Mouse (Mus musculus) neural tube, embryonic 14.5 days (tissue): Measurements from ENCODE around the gene Bub1. TPM values are rescaled to one million over a fixed set of nuclear protein-coding genes. Genes with fewer than 3 reads are reported as not detected.

Experiments
- ATAC-seq: fragments of 200-750 bp; cut with Nextera tagmentation; 2 replicates; pipeline ENCODE4 v1.8.0; 2017; ENCODE audit warnings: low read depth, mild to moderate bottlenecking, moderate TSS enrichment, moderate library complexity
- H3K27ac ChIP-seq: fragments of 300-500 bp; sonication (generic); 2 replicates; pipeline ENCODE4 v1.5.1; 2014; ENCODE audit warnings: low read depth, mild to moderate bottlenecking, control low read depth, low read length, moderate library complexity, mixed read lengths
- H3K27me3 ChIP-seq: fragments of 300-500 bp; sonication (generic); 2 replicates; pipeline ENCODE4 v1.6.1; 2014; ENCODE audit warnings: low read length; ENCODE audit not compliant: control insufficient read depth, insufficient read depth
- H3K36me3 ChIP-seq: fragments of 300-500 bp; sonication (generic); 2 replicates; pipeline ENCODE4 v1.6.1; 2014; ENCODE audit warnings: low read length, mixed read lengths; ENCODE audit not compliant: control insufficient read depth, insufficient read depth
- H3K4me1 ChIP-seq: fragments of 300-500 bp; sonication (generic); 2 replicates; pipeline ENCODE4 v1.6.1; 2014; ENCODE audit warnings: low read length; ENCODE audit not compliant: control insufficient read depth, insufficient read depth
- H3K4me2 ChIP-seq: fragments of 300-500 bp; sonication (generic); 2 replicates; pipeline ENCODE4 v1.6.1; 2014; ENCODE audit warnings: mild to moderate bottlenecking, low read depth, low read length, control low read depth
- H3K4me3 ChIP-seq: fragments of 300-500 bp; sonication (generic); 2 replicates; pipeline ENCODE4 v1.5.1; 2014; ENCODE audit warnings: low read depth, low read length, control low read depth, mixed read lengths
- H3K9ac ChIP-seq: fragments of 300-500 bp; sonication (generic); replicated peaks from 2 replicates; pipeline ENCODE4 v1.6.1; 2014; ENCODE audit warnings: low read depth, mild to moderate bottlenecking, control low read depth, low read length, mixed read lengths
- H3K9me3 ChIP-seq: fragments of 300-500 bp; sonication (generic); 2 replicates; pipeline ENCODE4 v1.6.1; 2016; ENCODE audit warnings: low read length; ENCODE audit not compliant: control insufficient read depth
- WGBS: fragments of 180-500 bp; shearing (Covaris S2); extraction: QIAGEN DNeasy Blood & Tissue Kit; methylation state at CpG from one replicate; pipeline ENCODE4 v1.1.7; 2014; 5-methylcytosine and 5-hydroxymethylcytosine counted together
- polyA plus RNA-seq: library from polyadenylated mRNA; unstranded; fragments of >200 nt; fragmentation: Nextera tagmentation; extraction: Ambion mirVana; gene quantifications from 2 replicates; pipeline ENCODE4 v1.2.1, GENCODE M21; 2014

The Bub1 gene
- polyA plus RNA-seq, 1 experiment from 2014 or later, result 1.9 TPM

DNA sequence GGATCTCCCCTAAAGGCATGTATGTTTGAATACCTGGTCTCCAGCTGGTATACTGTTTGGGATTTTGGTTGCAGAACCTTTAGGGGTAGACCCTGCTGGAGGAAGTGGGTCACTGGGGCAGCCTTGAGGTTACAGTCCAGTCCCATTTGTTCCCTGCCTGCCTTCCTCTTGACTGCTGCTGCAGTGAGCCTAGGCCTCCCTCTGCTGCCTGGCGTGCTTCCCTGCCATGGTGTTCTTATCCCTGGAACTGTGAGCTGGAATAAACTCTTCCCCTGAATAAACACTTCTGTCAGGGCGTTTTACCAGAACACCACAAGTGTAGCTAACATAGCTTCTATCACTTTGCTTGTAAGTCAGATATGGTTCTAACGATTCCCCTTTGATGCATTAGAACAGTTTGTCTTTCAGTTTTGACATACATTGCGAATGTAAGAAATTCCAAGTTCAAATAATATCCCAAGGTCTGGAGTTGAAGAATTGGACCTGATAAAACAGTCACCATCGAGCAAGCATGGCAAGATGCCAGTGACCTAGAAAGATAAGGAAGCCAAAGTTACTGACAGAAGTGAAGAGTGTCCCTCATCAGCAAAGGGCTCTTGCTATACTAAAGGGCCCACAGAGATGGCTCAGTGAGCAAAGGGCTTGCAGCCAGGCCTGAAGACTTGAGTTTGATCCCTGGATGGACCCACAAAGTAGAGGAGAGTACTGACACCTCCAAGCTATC is 72.3 kb downstream of the Bub1 start:
- H3K4me2 ChIP-seq, result no peak overlapping the region
- WGBS, result 90% methylated on average over 5 of the region's 5 CpGs
- ATAC-seq, result no peak
- H3K9ac ChIP-seq, result no peak overlapping the region
- no peaks in the 10 kb centered on the region; the same call in 1 of the 2 replicates for H3K36me3 ChIP-seq
- H3K27ac ChIP-seq, result no peak overlapping the region
- no peak overlapping the region for H3K4me3 ChIP-seq
- H3K4me1 ChIP-seq, result peaks cover 3% of the 10 kb centered on the region; the same call in 1 of the 2 replicates
- H3K27me3 ChIP-seq, result no peaks in the 10 kb centered on the region
- H3K9me3 ChIP-seq, result no peaks in the 10 kb centered on the region

DNA sequence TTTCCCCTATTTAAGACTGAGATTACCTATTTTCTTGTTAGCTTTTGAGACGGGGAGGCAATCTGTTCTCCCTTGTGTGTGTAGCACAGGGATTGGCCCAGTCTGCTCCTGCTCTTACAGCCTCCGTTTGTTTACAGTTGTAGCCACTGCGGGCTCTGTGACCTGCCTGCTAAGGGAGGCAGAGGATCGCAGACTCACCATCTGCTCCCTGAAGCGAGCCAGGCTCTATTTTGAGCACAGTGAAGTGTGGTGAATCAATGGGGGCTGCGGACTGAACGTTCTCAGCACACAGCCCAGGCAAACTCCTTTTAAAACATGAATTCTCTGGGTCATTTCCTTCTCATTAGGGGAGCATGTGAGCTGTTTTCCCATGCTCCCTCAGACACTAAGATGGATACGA is 74.5 kb downstream of the Bub1 start:
- H3K27me3 ChIP-seq, result no peaks in the 10 kb centered on the region
- no peaks in the 10 kb centered on the region; the same call in 1 of the 2 replicates for H3K36me3 ChIP-seq
- peaks cover 3% of the 10 kb centered on the region; the same call in 1 of the 2 replicates for H3K4me1 ChIP-seq
- H3K27ac ChIP-seq, result no peak overlapping the region
- no peaks in the 10 kb centered on the region for H3K9me3 ChIP-seq
- ATAC-seq, result peak; percentile 70; the same call in 1 of the 2 replicates
- no peak overlapping the region for H3K4me2 ChIP-seq
- no peak overlapping the region for H3K4me3 ChIP-seq
- no peak overlapping the region for H3K9ac ChIP-seq
- 29% methylated on average over 8 of the region's 8 CpGs for WGBS

DNA sequence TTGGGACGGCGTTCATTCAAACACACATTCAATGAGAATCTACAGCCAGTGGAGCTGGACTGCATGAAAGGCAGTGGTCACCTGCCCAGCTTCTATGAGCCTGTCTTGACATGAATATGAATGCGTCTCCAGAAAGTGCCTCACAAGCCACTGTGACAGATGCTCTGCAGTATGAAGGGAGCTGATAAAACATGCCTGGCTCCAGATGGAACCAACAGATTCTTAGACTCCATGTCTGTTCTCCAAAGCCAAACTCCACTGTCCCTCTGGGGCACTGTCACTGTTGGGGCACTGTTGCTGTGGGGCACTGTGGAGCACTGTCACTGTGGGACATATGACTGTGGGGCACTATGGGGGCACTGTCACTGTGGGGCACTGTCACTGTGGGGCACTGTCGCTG is 77.6 kb downstream of the Bub1 start:
- H3K4me2 ChIP-seq, result no peak overlapping the region
- H3K27me3 ChIP-seq, result no peaks in the 10 kb centered on the region
- no peaks in the 10 kb centered on the region for H3K36me3 ChIP-seq
- H3K4me3 ChIP-seq, result no peak overlapping the region
- no peak overlapping the region for H3K9ac ChIP-seq
- no peak overlapping the region for H3K27ac ChIP-seq
- ATAC-seq, result no peak
- WGBS, result 87% methylated on average over 4 of the region's 4 CpGs
- H3K9me3 ChIP-seq, result no peaks in the 10 kb centered on the region
- peaks cover 3% of the 10 kb centered on the region; the same call in 1 of the 2 replicates for H3K4me1 ChIP-seq

DNA sequence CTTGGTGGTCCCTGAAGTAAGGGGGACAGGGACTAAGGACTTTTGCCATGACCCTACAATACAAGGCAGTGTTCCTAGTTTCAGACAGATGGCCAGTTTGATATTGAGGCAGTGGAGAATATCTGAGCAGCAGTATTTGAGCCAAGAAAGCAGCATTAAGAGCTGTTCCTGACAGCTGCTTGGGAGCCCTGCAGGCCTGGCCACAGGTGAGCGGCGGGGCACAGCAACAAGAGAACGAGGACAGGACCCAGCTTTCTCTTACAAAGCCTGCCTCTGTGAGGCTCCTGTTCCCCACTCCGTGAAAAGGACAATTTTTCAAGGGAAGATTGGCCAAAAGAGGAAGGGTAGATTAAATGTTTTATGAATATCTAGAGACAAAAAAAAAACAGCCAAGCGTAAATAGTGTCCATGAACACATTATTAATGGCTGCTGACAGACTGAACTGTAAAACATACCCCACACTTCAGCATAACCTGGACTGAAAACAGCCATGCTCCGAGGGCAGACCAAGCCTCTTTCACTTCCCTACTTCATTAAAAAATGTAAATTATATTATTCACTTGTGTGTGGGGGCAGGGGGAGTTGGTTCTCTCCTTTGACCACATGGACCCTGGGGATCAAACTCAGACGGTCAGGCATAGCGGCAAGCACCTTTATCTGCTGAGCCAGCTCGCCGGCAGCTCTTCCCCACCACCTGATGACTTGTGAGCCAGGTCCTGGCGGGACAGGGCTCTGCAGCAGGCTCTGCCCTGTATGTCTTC is 79.6 kb downstream of the Bub1 start:
- no peaks in the 10 kb centered on the region for H3K36me3 ChIP-seq
- no peak overlapping the region for H3K27ac ChIP-seq
- H3K9ac ChIP-seq, result no peak overlapping the region
- H3K4me2 ChIP-seq, result no peak overlapping the region
- no peaks in the 10 kb centered on the region for H3K4me1 ChIP-seq
- no peak for ATAC-seq
- WGBS, result 73% methylated on average over 11 of the region's 11 CpGs
- H3K4me3 ChIP-seq, result no peak overlapping the region
- H3K9me3 ChIP-seq, result no peaks in the 10 kb centered on the region
- H3K27me3 ChIP-seq, result no peaks in the 10 kb centered on the region

Other genes starting within 250 kb of the Bub1 start
- gene Zfp661, start 244.8 kb downstream of the Bub1 start, polyA plus RNA-seq, result 7.7 and 9.3 TPM in 2 replicates
- 140 and 141 TPM in 2 replicates for gene Mrps5, start 244.6 kb downstream of the Bub1 start, polyA plus RNA-seq
- 0.90 and 8.3 TPM in 2 replicates for gene Mal, start 175.2 kb downstream of the Bub1 start, polyA plus RNA-seq
- 0.59 and 0.73 TPM in 2 replicates for gene Mall, start 101.9 kb downstream of the Bub1 start, polyA plus RNA-seq
- gene Nphp1, start 43.0 kb downstream of the Bub1 start, polyA plus RNA-seq, result 9.1 and 12.4 TPM in 2 replicates
- 44.4 and 61.5 TPM in 2 replicates for gene Mtln, start 39.4 kb downstream of the Bub1 start, polyA plus RNA-seq
- gene Acoxl, start 7.0 kb upstream of the Bub1 start, polyA plus RNA-seq, result 0.29 and 0.33 TPM in 2 replicates